Mouse (Mus musculus) thymus, adult 2 months (tissue): Measurements from ENCODE around the gene Slc16a11.

ENCODE experiments used
- CTCF ChIP-seq: fragments of 200-500 bp; IDR thresholded peaks from 2 replicates; pipeline ENCODE4 v1.5.1; 2012; ENCODE audit warnings: mild to moderate bottlenecking, control low read depth, low read length, moderate library complexity, borderline replicate concordance; ENCODE audit not compliant: control insufficient read depth, poor library complexity, insufficient read depth; ENCODE audit errors: extremely low read depth
- POLR2A ChIP-seq: fragments of 200-500 bp; IDR thresholded peaks from 2 replicates; pipeline ENCODE4 v1.6.1; 2012; ENCODE audit warnings: mild to moderate bottlenecking, low read length, control low read depth, moderate library complexity; ENCODE audit not compliant: control insufficient read depth, poor library complexity, insufficient read depth; ENCODE audit errors: extremely low read depth

DNA sequence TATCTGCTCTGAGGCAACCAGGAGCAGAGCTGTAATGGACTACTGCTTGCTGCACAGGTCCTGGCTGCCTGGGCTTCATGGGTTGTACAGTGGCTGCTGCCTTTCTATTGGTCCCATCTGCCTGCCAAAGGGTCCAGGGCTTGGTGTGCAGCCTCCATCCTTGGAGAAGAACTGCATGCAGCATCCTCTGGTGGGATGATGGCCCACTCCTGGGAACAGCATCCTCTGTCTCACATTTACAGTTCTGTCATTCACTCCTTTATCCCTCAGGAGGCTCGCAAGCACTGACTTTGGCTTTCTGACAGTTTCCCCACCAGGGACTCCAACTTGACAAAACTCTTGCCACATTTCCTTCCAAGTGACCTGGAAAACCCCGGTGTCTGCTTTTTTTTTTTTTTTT, 5.8 kb upstream of the Slc16a11 start:
- TF ChIP-seq CTCF (no peak), POLR2A (no peak)
